Mouse (Mus musculus) MEL (cell line): Measurements from ENCODE around the gene Plekhg3. TPM values are rescaled to one million over a fixed set of nuclear protein-coding genes. Genes with fewer than 3 reads are reported as not detected.

ENCODE experiments used
- DNase-seq: peaks from one replicate; pipeline ENCODE4 v3.0.0; 2011; ENCODE audit warnings: low read depth, low spot score
- H3K27ac ChIP-seq: 2 replicates; pipeline ENCODE4 v1.5.1; 2012; ENCODE audit warnings: low read depth, mild to moderate bottlenecking, control low read depth, low read length, moderate library complexity; ENCODE audit not compliant: control insufficient read depth
- H3K27me3 ChIP-seq, 2 experiments: fragments of 150-350 bp in 1 of 2; sonication (generic) in 1 of 2; 2 replicates each; pipeline ENCODE4 v1.6.1; 2012; ENCODE audit warnings: low read length in 2 of 2, mild to moderate bottlenecking in 2 of 2, improper control_type of control experiment in 1 of 2, moderate library complexity in 1 of 2; ENCODE audit not compliant: insufficient read depth in 2 of 2, control insufficient read depth in 1 of 2
- H3K36me3 ChIP-seq, 2 experiments: 2 replicates each; pipeline ENCODE4 v1.6.1; 2012 to 2014; ENCODE audit warnings: low read length in 2 of 2, improper control_type of control experiment in 1 of 2, inconsistent platforms in 1 of 2, mild to moderate bottlenecking in 1 of 2; ENCODE audit not compliant: insufficient read depth in 2 of 2, control insufficient read depth in 1 of 2
- H3K4me1 ChIP-seq, 2 experiments: fragments of 150-350 bp in 1 of 2; sonication (generic) in 1 of 2; 2 replicates each; pipeline ENCODE4 v1.6.1; 2012; ENCODE audit warnings: low read length in 2 of 2, improper control_type of control experiment in 1 of 2, mild to moderate bottlenecking in 1 of 2; ENCODE audit not compliant: insufficient read depth in 2 of 2, control insufficient read depth in 1 of 2
- H3K4me3 ChIP-seq, 2 experiments: fragments of 150-350 bp in 1 of 2; sonication (generic) in 1 of 2; 2 replicates each; pipeline ENCODE4 v1.5.1; 2012; ENCODE audit warnings: low read depth in 2 of 2, low read length in 2 of 2, mild to moderate bottlenecking in 2 of 2, moderate library complexity in 2 of 2, control low read depth in 1 of 2, improper control_type of control experiment in 1 of 2; ENCODE audit not compliant: control insufficient read depth in 1 of 2, insufficient read depth in 1 of 2
- H3K79me2 ChIP-seq: 2 replicates; pipeline ENCODE4 v1.6.1; 2012; ENCODE audit warnings: mild to moderate bottlenecking, low read length, moderate library complexity; ENCODE audit not compliant: control insufficient read depth, poor library complexity, insufficient read depth
- H3K9ac ChIP-seq: 2 replicates; pipeline ENCODE4 v1.6.1; 2012; ENCODE audit warnings: low read depth, mild to moderate bottlenecking, control low read depth, low read length, moderate library complexity; ENCODE audit not compliant: control insufficient read depth, poor library complexity, severe bottlenecking
- H3K9me3 ChIP-seq: fragments of 150-350 bp; sonication (generic); replicated peaks from 2 replicates; pipeline ENCODE4 v1.6.1; 2012; ENCODE audit warnings: mild to moderate bottlenecking, low read length, improper control_type of control experiment, moderate library complexity; ENCODE audit not compliant: insufficient read depth
- CTCF ChIP-seq, 3 experiments: IDR thresholded peaks in 2 of 3; conservative IDR thresholded peaks in 1 of 3; 2 replicates each; pipeline ENCODE4 v1.5.1; 2011 to 2012; ENCODE audit warnings: low read length in 3 of 3, low read depth in 2 of 3, mild to moderate bottlenecking in 2 of 3, improper control_type of control experiment in 1 of 3, inconsistent platforms in 1 of 3, mixed read lengths in 1 of 3, moderate library complexity in 1 of 3; ENCODE audit not compliant: control insufficient read depth in 1 of 3, insufficient read depth in 1 of 3, poor library complexity in 1 of 3, severe bottlenecking in 1 of 3
- ELF1 ChIP-seq: IDR thresholded peaks from 2 replicates; pipeline ENCODE4 v1.6.1; 2014; ENCODE audit warnings: low read depth, mild to moderate bottlenecking, inconsistent platforms, low read length, improper control_type of control experiment, moderate library complexity
- EP300 ChIP-seq, 2 experiments: IDR thresholded peaks; 2 replicates each; pipeline ENCODE4 v1.6.1; 2011; ENCODE audit warnings: improper control_type of control experiment in 2 of 2, low read length in 2 of 2, low read depth in 1 of 2, mild to moderate bottlenecking in 1 of 2
- ETS1 ChIP-seq: IDR thresholded peaks from 2 replicates; pipeline ENCODE4 v1.6.1; 2012; ENCODE audit warnings: low read depth, mild to moderate bottlenecking, inconsistent platforms, low read length, improper control_type of control experiment, moderate library complexity
- GATA1 ChIP-seq: IDR thresholded peaks from 2 replicates; pipeline ENCODE4 v1.6.1; 2011; ENCODE audit warnings: low read depth, low read length, improper control_type of control experiment
- MAFK ChIP-seq: IDR thresholded peaks from 2 replicates; pipeline ENCODE4 v1.6.1; 2011; ENCODE audit warnings: low read depth, mild to moderate bottlenecking, low read length, improper control_type of control experiment, borderline replicate concordance
- MAX ChIP-seq: IDR thresholded peaks from 2 replicates; pipeline ENCODE4 v1.6.1; 2011; ENCODE audit warnings: low read length, improper control_type of control experiment
- MAZ ChIP-seq: IDR thresholded peaks from 2 replicates; pipeline ENCODE4 v1.6.1; 2012; ENCODE audit warnings: low read depth, mild to moderate bottlenecking, inconsistent platforms, low read length, improper control_type of control experiment
- MYC ChIP-seq: IDR thresholded peaks from 2 replicates; pipeline ENCODE4 v1.6.1; 2011; ENCODE audit warnings: low read depth, mild to moderate bottlenecking, low read length, improper control_type of control experiment, moderate library complexity
- NRF1 ChIP-seq: IDR thresholded peaks from 2 replicates; pipeline ENCODE4 v1.6.1; 2014; ENCODE audit warnings: low read depth, mild to moderate bottlenecking, inconsistent platforms, low read length, improper control_type of control experiment, moderate library complexity; ENCODE audit not compliant: poor library complexity, insufficient read depth, severe bottlenecking
- POLR2A ChIP-seq, 2 experiments: IDR thresholded peaks; 2 replicates each; pipeline ENCODE4 v1.6.1; 2011 to 2012; ENCODE audit warnings: low read length in 2 of 2, mild to moderate bottlenecking in 2 of 2, control low read depth in 1 of 2, improper control_type of control experiment in 1 of 2, low read depth in 1 of 2, moderate library complexity in 1 of 2; ENCODE audit not compliant: control insufficient read depth in 1 of 2, insufficient read depth in 1 of 2, poor library complexity in 1 of 2
- RAD21 ChIP-seq: IDR thresholded peaks from 2 replicates; pipeline ENCODE4 v1.6.1; 2011; ENCODE audit warnings: mild to moderate bottlenecking, low read depth, low read length, improper control_type of control experiment
- SMC3 ChIP-seq: IDR thresholded peaks from 2 replicates; pipeline ENCODE4 v1.6.1; 2011; ENCODE audit warnings: low read depth, low read length, improper control_type of control experiment
- TAL1 ChIP-seq: IDR thresholded peaks from 2 replicates; pipeline ENCODE4 v1.6.1; 2012; ENCODE audit warnings: mild to moderate bottlenecking, inconsistent platforms, low read length, moderate library complexity, mixed read lengths
- TBP ChIP-seq: IDR thresholded peaks from 2 replicates; pipeline ENCODE4 v1.8.0; 2011; ENCODE audit warnings: low read depth, low read length, improper control_type of control experiment
- TCF12 ChIP-seq: IDR thresholded peaks from 2 replicates; pipeline ENCODE4 v1.6.1; 2014; ENCODE audit warnings: low read depth, mild to moderate bottlenecking, inconsistent platforms, low read length, improper control_type of control experiment, moderate library complexity
- ZC3H11A ChIP-seq: IDR thresholded peaks from 2 replicates; pipeline ENCODE4 v1.6.1; 2012; ENCODE audit warnings: low read depth, mild to moderate bottlenecking, inconsistent platforms, low read length, improper control_type of control experiment
- polyA plus RNA-seq, 2 experiments: library from polyadenylated mRNA; stranded (reverse) in 1 of 2; unstranded in 1 of 2; fragments of >175 nt in 1 of 2; fragments of >200 nt in 1 of 2; gene quantifications; 2 replicates each; pipeline versions ENCODE4 v1.2.1 to v1.2.4; 2012; ENCODE audit warnings: low replicate concordance in 2 of 2, low read depth in 1 of 2; ENCODE audit not compliant: insufficient read length in 2 of 2, insufficient read depth in 1 of 2, missing spikeins in 1 of 2
- total RNA-seq: library from RNA; depleted of rRNA; stranded (reverse); fragments of 300-350 nt; gene quantifications from 2 replicates; pipeline ENCODE4 v1.2.3, GENCODE M21; 2012

The Plekhg3 gene
- total and polyA plus RNA-seq, 3 experiments = 0.92 to 7.0 TPM; not detected in 1

- TF ChIP-seq MAFK = no peak
Measured at GRCm38 (mm10) chr12:76495381-76495780, 35.3 kb upstream of the Plekhg3 start (continued).

- Histone ChIP-seq H3K4me1 (peaks cover 6 to 33% of the 10 kb centered on the region in 2 experiments), H3K9ac (0 out of 2 replicates have a peak overlapping the region, but pooled peaks have one; percentile 0), H3K27me3 (no peaks in the 10 kb centered on the region), H3K36me3 (peaks cover 0 to 24% of the 10 kb centered on the region in 2 experiments; a peak in 2 of 4 replicates), H3K4me3 (no peak overlapping the region), H3K79me2 (no peaks in the 10 kb centered on the region), H3K27ac (no peak overlapping the region), H3K9me3 (no peaks in the 10 kb centered on the region)
- DNase-seq = peak; percentile 83
- peak; percentile 69 to 88 (median 70) for TF ChIP-seq CTCF (IDR thresholded peaks at IDR 0.05 in 2 of 3, conservative IDR thresholded peaks at IDR 0.05 in 1 of 3; ENCODE audit: control insufficient read depth in 1 of 3, insufficient read depth in 1 of 3, low read depth in 2 of 3, low read length in 3 of 3, poor library complexity in 1 of 3, severe bottlenecking in 1 of 3)
- TF ChIP-seq ZC3H11A = peak; percentile 81
- TF ChIP-seq RAD21 = peak; percentile 82
- peak; percentile 78 for TF ChIP-seq SMC3
- no peak for TF ChIP-seq ELF1
- no peak for TF ChIP-seq TAL1
Measured at GRCm38 (mm10) chr12:76496324-76496723, 34.4 kb upstream of the Plekhg3 start.

DNA sequence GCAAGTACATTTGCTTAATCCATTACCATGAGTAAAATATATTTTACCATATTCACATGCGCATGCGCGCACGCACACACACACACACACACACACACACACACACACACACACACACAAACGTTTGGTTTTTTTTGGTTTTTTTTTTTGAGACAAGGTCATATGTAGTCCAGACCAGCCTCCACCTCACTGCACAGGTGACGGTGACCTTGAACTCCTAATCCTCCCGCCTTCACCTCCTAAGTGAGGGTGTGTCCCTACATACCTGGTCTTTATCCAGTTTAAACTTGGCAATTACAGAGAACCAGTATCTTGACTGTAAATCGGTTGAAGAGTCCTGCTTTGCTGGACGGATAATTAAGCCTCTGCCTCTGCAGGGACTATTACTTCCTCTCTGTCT lies 31.4 kb upstream of the Plekhg3 start:
- H3K4me3 ChIP-seq = no peak overlapping the region
- H3K9me3 ChIP-seq = no peaks in the 10 kb centered on the region
- H3K27ac ChIP-seq = peak overlapping the region; percentile 100
- no peaks in the 10 kb centered on the region for H3K79me2 ChIP-seq
- peaks cover 0 to 33% of the 10 kb centered on the region in 2 experiments; a peak in 2 of 4 replicates for H3K36me3 ChIP-seq
- H3K4me1 ChIP-seq = peaks cover 6 to 46% of the 10 kb centered on the region in 2 experiments
- TF ChIP-seq MAX (no peak), EP300 (IDR thresholded peaks at IDR 0.05; ENCODE audit: low read depth in 1 of 2, low read length in 2 of 2) (peak in 1 of 2 experiments; percentile 14; a peak in 1 of 4 replicates), GATA1 (peak; percentile 26; the same call in 1 of the 2 replicates)
- no peak overlapping the region for H3K9ac ChIP-seq
- no peak for DNase-seq
- H3K27me3 ChIP-seq = no peaks in the 10 kb centered on the region

GRCm38 (mm10) chr12:76500055-76500454 lies 30.6 kb upstream of the Plekhg3 start:
- Histone ChIP-seq H3K9me3 (no peaks in the 10 kb centered on the region), H3K27me3 (no peaks in the 10 kb centered on the region), H3K79me2 (no peaks in the 10 kb centered on the region), H3K4me3 (no peak overlapping the region), H3K36me3 (peaks cover 0 to 33% of the 10 kb centered on the region in 2 experiments; a peak in 2 of 4 replicates), H3K27ac (peak overlapping the region; percentile 100), H3K4me1 (peaks cover 6 to 46% of the 10 kb centered on the region in 2 experiments), H3K9ac (peak overlapping the region; percentile 50)
- TF ChIP-seq NRF1 (no peak), MAZ (no peak), MYC (no peak), ETS1 (0 out of 2 replicates have a peak, but pooled peaks have one; percentile 24), TCF12 (0 out of 2 replicates have a peak, but pooled peaks have one; percentile 30), EP300 (IDR thresholded peaks at IDR 0.05; ENCODE audit: low read depth in 1 of 2, low read length in 2 of 2) (peak; percentile 28; a peak in 2 of 4 replicates), GATA1 (peak; percentile 77), TBP (0 out of 2 replicates have a peak, but pooled peaks have one; percentile 21), POLR2A (IDR thresholded peaks at IDR 0.05; ENCODE audit: control insufficient read depth in 1 of 2, insufficient read depth in 1 of 2, low read depth in 1 of 2, low read length in 2 of 2, poor library complexity in 1 of 2) (no peak)
- no peak for DNase-seq
